Mouse (Mus musculus): ENCODE results near the gene Ccser1.

Ccser1 gene

DNA sequence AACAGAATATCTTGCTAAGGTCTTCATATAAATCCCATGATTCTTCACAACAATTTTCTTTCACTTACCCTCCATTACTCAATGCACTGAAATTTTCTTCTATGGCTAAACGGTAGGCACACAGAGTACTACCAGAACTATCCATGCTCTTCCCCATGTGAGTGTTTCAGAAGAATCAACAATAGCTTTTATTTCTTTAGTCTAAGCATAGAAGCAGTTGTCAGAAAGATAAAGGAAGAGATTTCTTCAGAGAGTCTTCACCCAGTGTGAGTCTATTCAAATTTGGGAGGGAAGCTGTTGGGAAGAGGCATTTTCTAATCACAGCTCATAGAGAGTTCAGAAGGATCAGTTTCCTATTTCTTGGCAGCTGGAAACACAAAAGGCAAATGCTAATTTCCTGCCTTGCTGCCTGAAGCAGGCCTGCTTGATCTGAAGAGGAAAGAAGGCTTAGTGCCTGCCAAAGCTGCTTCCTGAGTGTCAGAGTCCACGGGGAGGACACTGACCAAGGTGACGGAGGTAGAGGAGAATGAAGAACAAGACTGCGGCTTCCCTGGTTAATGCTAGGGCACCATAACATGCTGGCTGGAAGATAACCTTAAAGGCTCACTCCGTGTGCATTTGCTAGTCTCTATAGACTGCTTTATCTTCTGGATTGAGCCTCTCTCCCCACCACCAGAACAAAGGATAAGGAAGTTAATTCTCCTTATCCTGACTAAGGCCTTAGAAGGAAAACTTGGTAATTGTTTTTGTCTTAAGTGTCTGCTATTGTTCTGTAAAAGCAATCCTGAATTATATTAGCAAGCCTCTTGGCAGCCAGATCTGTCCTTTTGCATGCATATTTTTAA is 251.0 kb downstream of the Ccser1 start:
- in situ Hi-C loops (cut with MboI, MseI): no loop called here

DNA sequence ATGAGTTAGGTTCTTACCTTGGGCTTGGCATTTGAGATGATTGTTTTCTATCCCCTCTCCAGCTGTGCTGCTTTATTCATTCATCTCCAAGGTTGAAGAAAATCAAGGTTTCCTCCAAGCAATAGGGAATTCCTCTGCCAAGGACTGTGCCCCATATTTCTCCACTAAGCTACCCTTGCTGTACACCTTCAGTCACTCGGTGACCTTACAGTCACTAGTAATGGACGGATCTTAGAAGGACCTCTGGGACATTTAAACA is 251.5 kb downstream of the Ccser1 start:
- in situ Hi-C loops (cut with MboI, MseI): no loop called here

DNA sequence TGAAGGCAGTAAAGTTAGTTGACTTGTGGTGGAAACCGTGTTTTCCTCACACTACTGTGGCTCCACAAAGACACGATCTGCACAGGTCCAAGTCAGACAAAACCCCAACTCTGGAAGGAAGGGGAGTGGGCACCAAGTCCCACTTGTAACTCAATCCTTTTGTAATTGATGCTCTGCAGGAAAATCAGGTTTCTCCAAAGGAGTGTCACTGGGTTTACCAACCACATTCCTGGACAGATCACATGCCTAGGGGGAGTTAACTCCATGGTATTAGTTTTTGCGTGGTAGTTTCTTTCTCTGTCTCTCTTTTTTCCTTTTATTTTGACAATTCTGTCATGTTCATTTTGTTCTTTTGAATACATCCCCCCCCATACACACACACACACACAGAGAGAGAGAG is 252.0 kb downstream of the Ccser1 start:
- in situ Hi-C loops (cut with MboI, MseI): no loop called here

DNA sequence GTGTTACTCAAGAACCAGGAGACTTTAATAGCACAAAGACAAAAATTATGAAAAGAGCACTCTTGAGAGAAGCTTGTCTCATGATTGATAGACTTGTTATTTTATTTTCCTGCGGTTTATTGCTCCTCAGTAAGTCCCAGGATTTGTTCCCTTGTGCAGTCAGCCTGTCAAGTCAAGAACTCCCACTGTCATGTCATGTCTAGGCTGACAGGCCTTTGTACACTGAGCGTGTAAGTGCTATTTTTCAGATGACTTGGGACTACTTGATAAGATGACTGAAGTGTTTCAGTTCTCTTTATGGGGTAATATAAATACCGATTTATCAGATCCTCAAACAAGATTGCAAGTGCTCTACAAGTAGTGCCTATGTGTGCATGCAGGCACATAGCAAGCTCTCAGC is 252.6 kb downstream of the Ccser1 start:
- in situ Hi-C loops (cut with MboI, MseI): no loop called here

DNA sequence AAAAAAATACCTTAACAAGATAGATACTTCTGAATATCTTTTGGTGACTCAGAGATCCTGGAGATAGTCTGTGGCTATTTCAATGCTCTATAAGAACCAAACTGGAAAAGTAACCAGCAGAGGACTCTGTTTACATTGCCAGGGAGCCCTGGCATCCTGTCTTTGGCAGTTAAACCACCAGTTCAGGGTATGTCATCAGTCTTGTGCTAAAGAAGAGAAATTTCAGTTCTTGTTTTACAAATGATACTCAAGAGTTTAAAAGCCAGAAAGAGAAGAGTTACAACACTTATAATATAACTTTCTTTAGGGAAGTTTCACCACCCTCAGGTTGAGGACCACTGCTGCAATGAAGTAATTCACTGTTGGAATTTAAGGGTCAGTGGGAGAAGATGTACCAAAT is 258.0 kb downstream of the Ccser1 start:
- in situ Hi-C loops (cut with MboI, MseI): no loop called here

DNA sequence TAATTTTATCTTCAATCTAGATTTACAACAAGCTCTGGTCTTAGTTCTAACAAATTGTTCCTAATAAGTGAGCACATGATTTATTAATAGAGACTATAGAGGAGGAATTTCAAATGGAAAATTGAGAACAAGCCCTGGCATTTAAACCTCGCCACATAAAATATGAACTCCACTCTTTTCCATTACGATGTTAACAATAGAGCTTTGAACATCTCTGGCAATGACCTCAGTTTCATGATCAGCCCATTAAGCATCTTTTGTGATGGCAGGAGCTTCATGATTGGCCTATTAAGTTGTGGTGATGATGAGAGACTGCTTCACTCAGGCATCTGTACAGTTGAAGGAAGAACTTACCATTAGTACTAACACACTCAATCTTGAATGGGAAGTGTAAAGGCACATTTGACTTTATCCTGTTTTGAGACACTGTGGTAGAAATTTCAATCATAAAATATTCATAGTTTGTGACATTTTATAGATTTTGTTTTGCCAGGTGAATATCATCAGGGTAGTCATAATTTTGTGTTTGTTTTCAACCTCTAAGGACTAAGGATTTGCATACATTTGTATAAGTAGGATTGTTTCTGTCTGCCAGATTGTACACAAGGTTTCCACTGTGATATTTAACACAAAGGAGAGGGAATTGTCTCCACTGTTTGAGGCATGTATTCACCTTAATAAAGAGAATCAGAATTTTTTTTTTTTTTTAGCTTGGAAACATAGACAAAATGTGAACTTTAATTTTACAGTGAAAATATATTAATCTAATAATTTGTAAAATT is 291.4 kb downstream of the Ccser1 start:
- in situ Hi-C loops (cut with MboI, MseI): no loop called here

DNA sequence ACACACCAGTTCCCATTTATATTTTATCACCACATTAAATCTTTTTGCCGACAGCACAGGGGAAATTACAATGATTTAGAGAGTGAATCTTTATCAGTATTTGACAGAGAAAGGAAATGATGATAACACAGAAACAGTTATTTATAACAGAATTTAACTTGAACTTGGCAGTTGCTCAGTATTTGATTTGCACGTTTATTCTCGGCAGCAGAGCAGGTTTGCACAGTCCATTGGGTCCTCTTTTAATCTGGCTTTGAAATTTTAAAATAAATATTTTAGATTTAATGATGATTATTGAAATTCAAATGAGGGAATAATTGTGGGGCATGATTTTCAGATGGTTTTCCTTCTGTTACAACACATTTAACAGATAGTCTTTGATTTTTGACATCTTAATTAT is 305.2 kb downstream of the Ccser1 start:
- in situ Hi-C loops (cut with MboI, MseI): no loop called here

DNA sequence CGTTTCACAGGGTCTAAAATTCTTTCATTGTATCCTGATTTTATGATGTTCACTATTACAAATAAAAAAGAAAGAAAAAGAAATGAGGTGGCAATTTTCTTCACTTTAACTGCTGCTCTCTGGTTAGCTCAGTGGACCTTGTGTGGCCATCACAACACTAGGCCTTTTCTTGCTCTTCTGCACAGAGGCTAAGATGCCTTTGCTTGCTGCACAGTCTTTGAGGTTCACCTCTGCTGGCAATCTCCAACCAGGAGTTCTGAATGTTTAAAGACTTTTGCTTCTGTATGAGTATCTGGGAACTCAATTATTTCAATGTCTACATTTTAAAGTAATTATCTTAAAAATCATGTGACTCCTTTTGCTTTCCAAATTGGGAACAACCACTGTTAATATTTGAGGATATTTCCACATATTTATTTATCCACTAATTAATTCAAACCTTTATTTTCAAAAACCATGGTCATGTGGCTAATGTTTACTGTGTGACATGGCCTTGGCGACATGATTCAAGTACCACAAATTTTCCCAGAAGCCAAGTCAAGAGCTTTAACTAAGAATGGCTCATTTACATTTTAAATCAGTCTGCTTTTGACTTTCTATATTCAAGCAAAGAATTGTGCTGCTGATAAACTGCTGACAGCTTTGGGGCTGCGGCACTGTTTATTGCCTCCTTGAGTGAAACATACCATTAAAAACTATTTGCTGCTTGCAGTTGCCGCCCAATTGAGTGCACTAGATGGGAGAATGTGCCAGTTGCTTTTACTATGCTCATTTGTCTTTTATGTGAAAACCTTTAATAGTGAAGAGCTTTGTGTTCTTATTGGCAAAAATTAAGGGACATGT is 312.1 kb downstream of the Ccser1 start:
- in situ Hi-C loops (cut with MboI, MseI): no loop called here

DNA sequence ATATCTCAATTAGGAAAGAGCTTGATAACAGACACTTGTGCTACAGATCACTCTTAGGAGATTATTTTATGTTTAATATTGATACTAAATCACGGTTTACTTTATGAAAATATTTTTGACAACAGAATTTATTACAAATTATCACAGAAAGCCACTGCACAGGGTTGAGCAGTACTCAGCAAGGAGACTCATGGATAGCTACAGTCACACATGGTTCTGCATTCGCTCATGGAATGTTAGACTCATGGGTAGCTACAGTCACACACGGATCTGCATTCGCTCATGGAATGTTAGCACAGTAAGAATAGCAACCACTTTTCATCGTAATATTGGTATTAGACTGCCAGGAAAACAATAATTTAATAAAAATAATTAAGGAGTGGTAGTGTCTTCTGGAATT is 313.3 kb downstream of the Ccser1 start:
- in situ Hi-C loops (cut with MboI, MseI): no loop called here

DNA sequence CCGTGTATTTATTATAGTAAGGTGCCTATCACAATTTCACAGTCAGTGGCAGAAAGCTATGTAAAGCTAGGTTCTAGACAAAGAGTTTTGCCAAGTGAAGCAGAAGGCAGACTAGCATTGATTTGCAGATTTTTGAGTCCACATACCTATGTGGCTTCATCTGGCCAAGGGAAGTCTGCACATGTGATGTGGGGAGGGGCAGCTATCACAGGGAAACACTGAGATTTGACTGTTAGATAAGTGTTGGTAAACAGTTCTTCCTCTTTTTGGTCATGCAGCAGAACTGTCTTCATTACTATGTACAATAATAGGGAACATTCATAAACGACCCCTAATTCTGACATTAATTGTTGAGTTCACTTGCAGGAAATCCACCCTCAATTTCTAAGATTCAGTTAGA is 335.2 kb downstream of the Ccser1 start:
- in situ Hi-C loops (cut with MboI, MseI): no loop called here

DNA sequence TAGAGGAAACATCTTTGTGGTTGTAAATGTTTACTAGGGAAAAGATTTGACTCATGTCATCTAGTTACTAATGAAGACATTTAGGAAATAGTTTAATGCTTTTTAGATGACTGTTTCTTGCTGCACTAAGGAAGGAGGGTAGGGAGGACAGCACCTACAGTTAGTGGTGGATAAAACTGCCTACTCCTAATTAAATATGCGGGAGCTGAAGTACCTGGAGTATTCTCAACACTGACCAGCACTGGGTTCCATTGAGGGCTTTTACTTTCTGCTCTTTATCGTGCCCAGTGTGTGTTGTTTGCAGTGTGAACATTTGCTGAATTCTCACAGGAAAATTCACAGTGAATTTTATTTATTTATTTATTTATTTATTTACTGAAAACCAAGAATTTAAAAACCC is 341.5 kb downstream of the Ccser1 start:
- in situ Hi-C loops (cut with MboI, MseI): no loop called here

DNA sequence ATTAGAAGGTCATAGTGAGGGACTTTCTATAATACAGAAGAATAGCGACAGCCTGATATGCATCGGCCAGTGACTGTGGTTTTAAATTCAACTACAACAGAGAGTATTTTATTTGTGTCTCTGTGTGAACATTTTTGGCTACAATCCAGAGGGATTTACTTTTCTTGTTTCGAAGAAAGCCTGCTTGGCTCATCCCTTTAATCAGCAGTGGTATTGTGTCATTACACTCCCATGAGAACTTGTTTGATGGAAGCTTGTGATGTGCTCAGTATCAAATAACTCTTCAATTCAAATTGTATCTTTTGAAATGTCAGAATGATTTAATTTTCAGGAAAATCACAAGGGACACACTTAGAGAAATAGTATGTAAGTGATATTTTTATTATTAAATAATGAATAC is 342.0 kb downstream of the Ccser1 start:
- in situ Hi-C loops (cut with MboI, MseI): no loop called here

DNA sequence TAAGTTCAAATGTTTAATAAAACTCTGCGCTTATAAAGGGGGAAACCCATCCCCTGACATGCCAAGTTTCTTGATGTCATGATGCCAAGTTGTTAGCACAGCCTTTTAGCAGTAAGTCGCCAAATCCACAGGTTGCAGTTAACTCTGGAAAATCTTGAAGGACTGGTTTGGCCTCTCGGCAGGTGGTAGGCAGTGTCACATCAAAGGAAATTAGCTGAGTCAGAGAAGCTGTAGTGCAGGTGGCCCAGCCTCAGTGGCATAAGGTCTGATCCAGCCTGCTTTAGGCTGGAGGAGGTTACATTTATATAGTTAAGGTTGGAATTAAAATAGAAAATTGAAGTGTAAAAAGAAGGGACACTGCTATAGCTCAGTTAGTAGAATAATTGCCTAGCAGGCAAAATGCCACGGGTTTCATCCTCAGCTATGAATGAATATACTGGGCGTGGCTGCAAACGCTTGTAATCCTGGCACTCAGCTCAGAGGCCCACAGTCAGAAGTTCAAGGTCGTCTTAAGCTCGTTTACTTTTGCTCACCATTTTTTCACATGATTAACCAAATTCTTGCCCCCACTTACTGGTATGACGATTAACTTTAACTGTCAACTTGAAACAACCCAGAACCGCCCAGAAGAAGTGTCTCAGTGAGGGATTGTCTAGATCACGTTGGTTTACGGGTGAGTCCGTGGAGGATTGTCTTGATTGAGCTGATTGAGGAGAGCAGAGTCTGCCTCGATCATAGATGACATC is 343.8 kb downstream of the Ccser1 start:
- in situ Hi-C loops (cut with MboI, MseI): no loop called here

DNA sequence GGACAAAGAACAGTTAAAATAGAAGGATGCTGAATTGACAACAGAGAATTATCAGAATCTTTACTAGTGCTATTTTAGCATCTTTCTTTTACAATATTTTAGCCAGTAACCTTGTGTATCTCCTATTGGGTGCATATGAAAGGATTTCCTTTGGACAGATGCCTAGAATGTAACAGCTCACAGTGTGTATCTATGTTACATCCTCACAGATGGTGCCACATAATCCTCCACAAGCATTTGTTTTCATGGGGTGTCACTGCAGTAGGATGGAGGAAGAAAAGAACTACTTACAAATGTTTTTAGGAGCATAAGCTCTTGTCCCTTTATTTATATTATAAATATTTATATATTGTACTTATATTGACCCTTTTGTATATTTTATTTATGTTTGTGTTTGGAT is 360.6 kb downstream of the Ccser1 start:
- in situ Hi-C loops (cut with MboI, MseI): no loop called here

DNA sequence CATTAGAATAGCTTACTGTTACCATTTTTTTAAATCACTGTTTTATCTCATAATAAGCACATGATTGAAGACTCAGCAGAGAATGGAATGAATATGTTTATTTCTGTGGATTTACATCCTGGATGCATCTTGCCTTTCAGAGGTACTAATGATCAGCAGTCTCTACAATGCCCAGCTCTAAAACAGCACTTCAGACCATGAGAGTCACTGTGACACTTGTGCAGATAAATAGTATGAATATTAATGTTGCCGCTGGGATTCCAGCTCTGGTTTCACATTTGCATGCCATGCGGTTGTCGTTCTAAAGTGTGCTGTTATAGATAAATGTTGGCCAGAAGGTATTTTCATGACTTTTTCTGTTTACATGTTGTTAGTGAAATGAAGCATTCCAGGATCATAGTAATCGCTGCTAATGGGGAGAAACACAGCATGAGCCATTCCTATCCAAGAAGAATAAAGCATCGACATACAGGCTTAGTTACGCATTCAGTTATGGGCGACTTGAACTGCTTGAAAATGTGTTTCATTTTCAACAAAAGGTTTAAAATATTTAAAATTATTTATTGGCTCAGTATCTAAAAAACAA is 363.4 kb downstream of the Ccser1 start:
- in situ Hi-C loops (cut with MboI, MseI): no loop called here

DNA sequence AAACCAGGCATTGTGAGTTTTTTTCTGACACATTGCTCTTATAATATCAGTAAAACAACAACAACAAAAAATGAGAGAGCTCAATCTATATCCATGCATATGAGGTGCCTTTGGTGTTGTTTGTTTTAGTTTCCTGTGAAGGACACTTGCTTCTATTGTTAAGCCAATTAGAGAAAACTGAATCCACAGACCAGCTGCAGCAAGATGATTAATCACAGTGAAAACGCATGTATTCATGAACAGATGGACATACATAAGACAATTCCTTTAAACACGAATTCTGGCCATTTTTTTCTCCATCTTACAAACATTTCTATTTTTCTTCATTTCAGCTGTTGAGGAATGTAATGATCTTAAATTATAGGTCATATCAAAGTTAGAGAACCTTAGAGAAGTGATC is 387.4 kb downstream of the Ccser1 start:
- in situ Hi-C loops (cut with MboI, MseI): no loop called here

DNA sequence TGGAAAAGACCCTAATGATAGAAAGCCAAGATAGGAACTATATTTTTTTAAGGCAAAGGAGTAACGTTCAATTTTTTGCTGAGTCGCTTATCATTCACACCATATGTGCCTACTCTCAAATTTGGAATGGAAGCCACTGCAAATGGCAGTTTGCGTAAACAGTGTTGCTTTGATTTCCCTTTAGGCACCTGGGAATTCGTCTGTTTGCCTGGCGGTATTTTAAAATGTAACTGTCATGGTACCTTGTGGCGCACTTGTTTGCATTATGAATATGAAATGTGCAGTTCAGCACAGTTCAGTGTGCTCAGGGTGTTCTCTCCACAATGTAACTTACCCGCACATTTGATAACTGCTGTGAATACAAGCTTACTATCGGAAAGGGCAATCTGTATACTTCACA is 387.8 kb downstream of the Ccser1 start:
- in situ Hi-C loops (cut with MboI, MseI): no loop called here

DNA sequence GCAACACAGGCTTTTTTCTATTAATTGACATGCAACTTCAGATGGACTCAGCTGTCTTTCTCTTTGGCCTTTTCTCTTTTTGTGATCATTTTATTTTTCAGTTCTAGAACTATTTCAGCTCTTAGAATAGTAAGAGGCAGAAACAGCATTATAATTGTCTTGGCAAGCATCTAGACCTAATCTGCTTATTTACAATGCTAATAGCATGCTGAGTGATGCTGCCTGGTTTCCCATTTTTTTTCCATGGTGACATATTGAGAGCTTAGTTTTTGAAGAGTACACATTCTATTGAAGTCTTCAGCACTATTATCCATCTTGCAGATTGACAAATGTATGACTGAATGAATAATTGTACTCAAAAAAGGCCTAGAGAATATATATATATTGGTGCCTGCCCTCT is 401.6 kb downstream of the Ccser1 start:
- in situ Hi-C loops (cut with MboI, MseI): no loop called here

DNA sequence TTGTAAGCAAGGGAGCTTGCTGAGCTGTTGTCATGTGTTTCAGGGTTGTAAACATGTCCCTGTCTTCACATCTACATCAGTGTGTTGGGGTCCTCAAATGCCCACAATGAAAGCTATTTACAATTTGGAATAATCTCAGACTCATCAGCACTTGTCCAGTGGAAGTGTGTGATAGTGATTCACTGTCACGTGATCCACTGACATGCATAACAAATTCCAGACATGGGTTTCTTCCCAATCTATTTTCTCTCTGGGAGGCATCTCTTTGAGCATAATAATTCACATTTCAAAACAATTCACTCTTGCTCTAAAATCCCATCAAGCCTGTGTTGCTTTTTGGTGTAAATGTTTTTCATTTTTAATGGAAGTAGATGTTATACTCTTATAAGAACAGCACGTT is 408.9 kb downstream of the Ccser1 start:
- in situ Hi-C loops (cut with MboI, MseI): no loop called here

DNA sequence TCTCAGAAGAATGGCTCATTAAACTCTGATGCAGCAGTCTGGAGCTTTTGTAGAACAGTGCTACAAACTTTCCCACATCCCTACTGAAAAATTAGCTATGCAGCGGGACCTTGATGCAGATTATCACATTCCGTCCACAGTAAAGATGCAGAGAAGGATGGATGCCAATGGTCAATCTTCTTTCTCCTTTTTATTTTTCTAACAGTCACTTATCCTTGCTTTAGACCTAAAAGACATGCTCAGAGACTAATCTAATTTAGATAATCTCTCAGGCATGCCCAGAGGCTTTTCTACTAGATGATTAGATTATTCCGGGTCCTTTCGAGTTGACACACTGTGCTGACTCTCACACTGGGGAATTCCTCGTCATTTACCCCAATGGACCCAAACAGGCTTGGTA is 421.8 kb downstream of the Ccser1 start:
- in situ Hi-C loops (cut with MboI, MseI): no loop called here

DNA sequence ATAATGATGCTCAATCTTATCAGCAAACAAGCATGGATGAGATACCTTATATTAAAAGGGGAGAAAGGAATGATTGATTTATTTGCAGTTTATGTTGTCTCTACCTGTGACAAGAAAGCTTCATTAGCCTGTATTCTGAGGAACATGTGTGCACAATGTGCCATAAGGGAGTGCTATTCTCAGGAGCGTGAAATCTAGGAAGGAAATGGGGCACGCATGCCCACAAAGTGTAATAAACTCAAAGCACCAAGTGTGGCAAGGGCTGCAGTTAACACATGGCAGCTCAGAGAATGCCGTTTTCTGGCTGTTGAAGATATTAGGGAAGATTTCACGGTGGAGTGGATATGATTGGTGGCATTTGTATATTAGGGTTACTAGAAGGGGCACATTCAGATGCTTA is 434.8 kb downstream of the Ccser1 start:
- in situ Hi-C loops (cut with MboI, MseI): no loop called here

DNA sequence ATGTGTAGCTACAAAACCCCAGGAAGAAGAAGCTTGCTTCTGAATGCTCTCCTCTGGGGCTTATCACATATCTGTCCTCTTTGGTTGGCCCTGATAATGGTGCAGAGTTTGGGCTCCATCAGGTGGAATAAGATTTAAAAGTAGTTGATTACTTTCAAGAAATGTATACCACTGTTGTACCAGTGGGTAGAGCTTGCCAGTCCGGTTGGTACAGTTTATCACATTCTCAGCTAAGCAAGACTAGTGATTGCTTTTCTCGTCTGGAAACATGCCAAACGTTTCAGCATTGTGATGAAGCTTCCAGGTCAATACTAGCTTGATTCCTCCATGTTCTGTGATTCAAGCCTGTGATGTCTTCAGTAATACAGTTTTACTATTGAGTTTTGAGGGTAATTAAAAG is 441.6 kb downstream of the Ccser1 start:
- in situ Hi-C loops (cut with MboI, MseI): no loop called here

All from T-helper 1 cell (primary cell).